Mouse (Mus musculus) heart, adult 9 months (tissue): ENCODE measurements around the gene Vmn1r124.
"Not testable (repeated sequence)": the region's sequence is repeated elsewhere in the genome, so short reads cannot be mapped to it uniquely, and the experiment has no call there.

ENCODE experiments used
- DNase-seq, 2 experiments: peaks; one replicate each; pipeline ENCODE4 v3.0.0; 2022; ENCODE audit warnings: low spot score in 2 of 2

The Vmn1r124 gene

DNA sequence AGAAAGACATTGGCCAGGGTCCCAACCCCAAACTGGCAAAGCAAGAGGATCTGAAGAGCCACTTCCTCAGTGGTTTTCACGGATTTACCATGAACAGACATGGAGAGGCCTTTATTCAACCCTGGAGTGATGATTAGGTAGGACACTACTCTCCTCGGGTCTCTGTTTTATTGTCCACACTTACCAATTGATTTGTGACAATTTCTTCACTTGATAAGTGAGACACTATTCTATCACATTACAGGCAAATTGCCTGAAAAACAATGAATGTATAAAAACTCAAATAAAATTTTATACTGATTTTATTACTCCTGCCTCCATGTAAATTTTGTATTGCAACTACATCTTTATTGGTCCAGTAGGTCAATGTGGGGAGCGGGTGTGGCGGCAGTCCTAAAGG lies at the start of gene Vmn1r124:
Vmn1r124 (minus strand) TSS at position 101 of the 400 bp plus-strand sequence.
- DNase-seq, result not testable (repeated sequence)

DNA sequence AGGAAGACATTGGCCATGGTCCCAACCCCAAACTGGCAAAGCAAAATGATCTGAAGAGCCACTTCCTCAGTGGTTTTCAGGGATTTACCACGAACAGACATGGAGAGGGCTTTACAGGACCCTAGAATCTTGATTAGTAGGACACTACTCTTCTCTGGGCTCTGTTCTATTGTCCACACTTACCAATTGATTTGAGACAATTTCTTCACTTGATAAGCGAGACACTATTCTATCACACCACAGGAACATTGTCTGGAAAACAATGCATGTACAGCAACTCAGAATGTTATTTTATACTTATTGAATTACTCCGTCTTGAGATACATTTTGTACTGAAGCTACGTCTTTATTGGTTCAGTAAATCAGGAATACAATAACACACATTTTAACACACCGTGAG lies 41.0 kb upstream of the Vmn1r124 start, which contains the start of gene Vmn1r126:
Vmn1r126 (minus strand) TSS at position 101 of the 400 bp plus-strand sequence.
- not testable (repeated sequence) for DNase-seq

DNA sequence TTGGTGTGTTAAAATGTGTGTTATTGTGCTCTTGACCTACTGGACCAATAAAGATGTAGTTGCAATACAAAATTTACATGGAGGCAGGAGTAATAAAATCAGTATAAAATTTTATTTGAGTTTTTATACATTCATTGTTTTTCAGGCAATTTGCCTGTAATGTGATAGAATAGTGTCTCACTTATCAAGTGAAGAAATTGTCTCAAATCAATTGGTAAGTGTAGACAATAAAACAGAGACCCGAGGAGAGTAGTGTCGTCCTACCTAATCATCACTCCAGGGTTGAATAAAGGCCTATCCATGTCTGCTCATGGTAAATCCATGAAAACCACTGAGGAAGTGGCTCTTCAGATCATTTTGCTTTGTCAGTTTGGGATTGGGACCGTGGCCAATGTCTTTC lies 11.5 kb upstream of the Vmn1r124 start, which contains the start of gene Vmn1r125:
Vmn1r125 (plus strand) TSS at position 301 of the 400 bp plus-strand sequence.
- DNase-seq, result not testable (repeated sequence)
